Mouse (Mus musculus): ENCODE results near the gene Bcl6b.
A peak's percentile ranks its signal among the peaks of the same experiment; 100 is the strongest.

Gene Bcl6b

DNA sequence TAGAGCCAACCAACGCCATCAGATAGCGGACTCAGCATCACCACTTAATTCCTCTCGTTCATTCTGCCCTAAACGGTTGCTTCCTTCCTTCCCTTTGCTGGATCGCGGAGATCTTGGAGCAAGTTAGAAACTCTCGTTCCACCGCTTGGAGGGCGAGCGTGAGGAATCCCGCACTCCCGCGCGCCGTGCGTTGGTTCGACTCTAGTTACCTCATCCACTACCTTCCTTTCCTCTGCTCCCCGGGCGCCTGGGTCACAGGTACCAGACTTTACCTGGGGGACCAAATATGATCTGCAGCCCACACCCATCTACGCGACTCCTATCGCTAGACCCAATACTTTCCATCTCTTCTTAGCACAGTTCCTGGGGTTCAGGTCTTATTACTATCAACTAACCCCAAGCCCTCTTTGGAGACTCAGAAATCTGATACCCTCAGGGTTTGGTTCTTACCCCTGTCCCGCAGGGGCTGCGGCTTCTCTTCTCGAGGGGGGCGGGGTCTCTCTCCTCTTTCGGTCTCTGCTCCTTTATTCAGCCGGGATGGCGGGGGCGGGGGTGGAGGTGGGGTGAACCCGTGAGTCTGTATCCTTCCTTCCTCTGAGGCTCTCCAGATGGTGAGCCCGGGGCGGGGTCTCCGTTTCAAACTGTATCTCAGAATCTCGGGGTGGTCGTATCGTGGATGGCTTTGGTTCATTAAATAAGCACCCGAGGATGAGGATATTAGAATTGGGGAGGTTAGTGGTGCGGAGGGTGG is at the start of gene Bcl6b:
TSS of gene Bcl6b (minus strand) at position 539 of the 751 bp plus-strand sequence.
- DNase-seq: peak in 1 of 2 experiments; percentile 32

DNA sequence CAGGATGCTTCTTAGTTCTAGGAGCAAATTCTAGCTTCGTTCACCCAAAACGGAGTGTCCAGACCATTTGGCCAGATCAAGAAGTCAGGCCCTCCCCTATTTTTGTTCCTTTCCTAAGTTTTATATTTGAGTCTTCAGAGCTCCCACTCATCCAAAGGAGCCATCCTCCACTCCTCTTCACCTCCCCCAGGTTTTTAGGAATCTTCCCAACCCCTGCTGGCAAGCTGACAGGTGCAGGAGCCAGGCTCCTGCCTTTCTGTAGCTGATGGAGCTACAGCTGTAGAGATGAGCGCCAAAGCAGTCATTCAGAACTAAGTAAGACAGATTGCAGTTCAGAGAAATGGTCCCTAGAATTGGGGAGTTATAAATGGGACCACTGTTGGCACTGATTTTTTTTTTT is 49.4 kb upstream of the Bcl6b start:
- peak; percentile 69 to 74 for DNase-seq

GRCm38 (mm10) chr11:70271641-70272040 is 42.0 kb upstream of the Bcl6b start:
- no peak for DNase-seq

- peak in 1 of 2 experiments; percentile 52 for DNase-seq
Observed at GRCm38 (mm10) chr11:70266405-70266804, 36.8 kb upstream of the Bcl6b start.

DNA sequence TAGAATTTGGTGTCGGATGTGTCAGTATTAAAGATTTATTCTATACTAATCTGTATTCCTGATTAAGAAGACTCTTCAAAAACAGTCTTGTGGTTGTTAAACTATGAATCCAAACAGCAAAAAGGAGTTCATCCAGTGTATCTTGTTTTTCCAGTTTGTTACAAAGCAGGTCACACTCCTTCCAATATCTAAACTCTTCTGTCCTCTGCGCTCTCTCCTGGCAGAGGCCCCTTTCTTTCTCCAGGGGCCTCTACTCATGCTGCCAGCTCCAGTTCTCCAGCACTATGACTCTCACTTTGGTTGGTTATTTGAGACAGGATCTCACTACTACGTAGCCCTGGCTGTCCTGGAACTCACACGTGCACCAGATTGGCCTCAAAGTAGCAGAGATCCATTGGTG is 36.2 kb upstream of the Bcl6b start:
- no peak for DNase-seq

DNA sequence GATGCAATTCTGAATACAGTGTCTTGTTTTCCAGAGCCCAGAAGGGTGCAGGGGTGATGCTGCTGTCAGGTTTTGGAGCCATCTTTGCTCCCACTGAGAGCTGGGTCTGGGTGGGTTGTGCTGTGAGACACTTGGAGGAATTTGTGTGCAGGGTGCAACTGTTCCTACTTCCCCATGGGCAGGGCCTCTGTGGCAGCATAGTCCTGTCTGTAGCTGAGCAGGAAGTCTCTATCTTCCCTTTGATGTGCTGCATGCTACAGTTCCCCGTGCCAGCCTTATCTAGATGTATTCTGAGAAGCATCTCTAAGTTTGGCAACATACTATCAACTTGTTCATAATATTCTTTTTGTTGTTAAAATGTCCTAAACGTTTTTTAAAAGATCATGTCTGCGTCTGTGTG is 35.7 kb upstream of the Bcl6b start:
- no peak for DNase-seq

GRCm38 (mm10) chr11:70259035-70259434 is 29.4 kb upstream of the Bcl6b start:
- no peak for DNase-seq

DNA sequence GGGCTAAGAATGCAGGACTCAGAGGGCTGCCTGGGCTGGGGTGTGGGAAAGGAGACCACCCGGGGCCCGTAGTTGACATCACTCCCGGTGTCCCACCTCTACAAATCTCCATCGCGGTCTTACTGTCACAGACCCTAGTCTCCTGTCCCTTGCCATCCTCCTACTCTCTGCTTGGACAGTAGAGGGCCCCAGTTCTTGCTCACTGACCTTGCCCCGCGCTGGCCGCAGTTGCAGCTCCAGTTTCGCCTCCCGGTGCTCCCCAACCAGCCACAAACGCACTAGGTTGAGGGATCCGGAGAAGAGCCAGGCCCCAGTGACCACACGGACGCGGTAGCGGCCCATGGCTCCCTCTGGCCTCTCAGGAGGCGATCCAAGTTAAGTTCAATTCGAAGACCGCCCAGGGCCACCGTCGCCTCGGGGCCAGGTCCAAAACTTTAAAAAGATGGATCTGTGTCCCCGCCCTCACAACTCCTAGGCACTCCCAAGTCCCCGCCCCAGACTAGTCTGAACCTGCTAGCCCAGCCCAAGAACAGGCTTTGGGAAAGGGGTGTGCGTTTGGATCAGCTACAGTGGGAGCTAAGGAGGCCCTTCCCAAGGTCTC is 25.4 kb upstream of the Bcl6b start, which contains the start of gene Alox12:
TSS of gene Alox12 (minus strand) at position 423 of the 601 bp plus-strand sequence.
- peak; percentile 49 to 57 for DNase-seq

DNA sequence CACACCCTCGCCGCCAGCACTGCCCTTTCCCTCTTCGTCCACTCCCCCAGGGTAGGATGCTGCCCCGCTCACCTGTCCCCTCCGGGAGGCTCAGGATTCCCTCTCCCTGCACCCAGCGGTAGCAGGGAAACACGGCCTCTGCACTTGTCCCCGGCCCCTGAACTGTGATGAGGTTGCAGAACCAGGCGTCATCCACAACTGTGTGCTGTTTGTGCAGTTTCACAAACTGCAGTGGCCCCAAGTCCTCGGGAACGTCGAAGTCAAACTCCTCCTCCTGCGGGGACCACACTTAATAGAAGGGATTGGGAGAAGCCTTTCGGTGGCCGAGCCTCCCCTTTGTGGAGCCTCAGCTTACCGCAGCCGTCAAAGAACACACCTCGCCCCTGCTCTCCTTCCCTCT is 24.7 kb upstream of the Bcl6b start:
- no peak for DNase-seq

- no peak for DNase-seq
Observed at GRCm38 (mm10) chr11:70251853-70252252, 22.3 kb upstream of the Bcl6b start.

GRCm38 (mm10) chr11:70250150-70250549 is 20.6 kb upstream of the Bcl6b start:
- no peak for DNase-seq

DNA sequence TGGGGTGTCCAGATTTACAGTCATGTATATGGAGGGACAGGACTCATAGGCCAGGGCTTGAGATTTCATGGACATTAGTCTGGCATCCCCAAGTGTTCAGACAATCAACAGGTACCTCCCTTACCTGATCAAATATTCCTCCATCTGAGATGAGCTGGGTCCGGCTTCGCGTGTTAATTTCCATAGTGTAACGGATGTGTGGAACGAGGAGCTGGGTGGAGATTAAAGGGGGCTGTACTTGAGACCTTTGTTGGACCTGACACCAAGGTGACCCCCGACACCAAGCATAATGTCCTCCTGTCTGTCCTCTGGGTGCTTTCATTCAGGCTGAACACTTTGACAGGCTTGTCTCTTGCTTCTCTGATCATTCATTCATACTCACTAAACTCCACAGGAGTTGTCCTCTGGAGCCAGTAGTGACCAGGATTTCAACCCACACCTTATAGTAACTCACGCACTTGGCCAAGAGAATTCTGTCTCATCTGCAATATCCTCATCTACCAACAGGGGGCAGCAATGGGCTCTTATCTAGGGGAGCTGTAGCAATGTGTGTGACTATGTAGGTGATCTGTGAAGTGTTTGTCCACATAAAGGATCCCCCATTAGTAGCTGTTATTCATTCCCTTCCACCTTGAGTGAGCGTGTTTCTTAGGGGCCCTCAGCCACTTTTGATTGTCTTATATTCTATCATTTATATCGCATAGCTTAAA is 17.7 kb upstream of the Bcl6b start:
- peak; percentile 86 to 92 for DNase-seq

GRCm38 (mm10) chr11:70242591-70242990 is 13.0 kb upstream of the Bcl6b start:
- no peak for DNase-seq

- DNase-seq: peak; percentile 81 to 87
Observed at GRCm38 (mm10) chr11:70239541-70240279, 10.1 kb upstream of the Bcl6b start, which contains the start of the genes Gm21988 and Rnasek. Gene Gm21988, minus strand, starts transcription at chr11:70239830. Gene Rnasek, minus strand, starts transcription at chr11:70239842.

GRCm38 (mm10) chr11:70238591-70239440 is 9.2 kb upstream of the Bcl6b start:
- peak; percentile 49 to 54 for DNase-seq

- peak; percentile 99 for DNase-seq
Observed at GRCm38 (mm10) chr11:70237457-70238167, 8.0 kb upstream of the Bcl6b start, which contains the start of gene 0610010K14Rik. Gene 0610010K14Rik, minus strand, starts transcription at chr11:70237914.

GRCm38 (mm10) chr11:70236717-70237116 is 7.1 kb upstream of the Bcl6b start:
- peak in 1 of 2 experiments; percentile 25 for DNase-seq

DNA sequence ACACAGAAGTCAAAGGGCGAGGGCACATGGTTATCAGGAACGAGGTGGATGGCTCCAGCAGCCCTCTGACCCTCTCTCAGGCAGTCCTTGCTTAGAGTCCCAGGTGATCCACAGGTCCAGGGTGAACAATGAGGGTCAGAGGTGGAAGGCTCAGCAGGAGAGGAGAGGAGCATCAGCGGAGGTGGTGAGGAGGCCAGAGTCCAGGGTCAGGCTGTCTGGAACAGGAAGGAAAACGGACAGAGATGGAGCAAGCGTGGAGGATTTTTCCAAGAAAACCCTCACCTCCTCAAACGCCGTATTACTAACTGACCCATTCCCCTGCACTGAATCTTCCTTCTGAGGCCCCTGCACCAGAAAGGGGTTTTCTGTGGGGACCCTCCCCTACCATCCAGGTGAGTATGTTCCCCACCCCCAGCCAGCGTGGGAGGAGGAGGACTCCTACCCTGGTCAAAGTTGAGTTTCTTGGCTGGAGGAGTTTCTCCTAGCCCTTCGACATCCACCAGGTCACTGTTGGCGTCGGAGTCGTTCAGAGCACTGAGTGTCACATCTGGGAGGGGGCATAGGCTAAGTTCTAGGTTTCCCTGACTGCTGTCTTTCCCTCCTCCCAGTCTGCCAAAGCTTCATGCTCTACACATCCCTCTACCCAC is 5.8 kb upstream of the Bcl6b start:
- DNase-seq: peak in 1 of 2 experiments; percentile 15

GRCm38 (mm10) chr11:70234497-70234896 is 4.9 kb upstream of the Bcl6b start:
- DNase-seq: peak in 1 of 2 experiments; percentile 19

GRCm38 (mm10) chr11:70234037-70234436 is 4.4 kb upstream of the Bcl6b start:
- DNase-seq: peak in 1 of 2 experiments; percentile 51
